Mouse (Mus musculus) cerebellum, adult 2 months (tissue): ENCODE measurements at regions not wholly inside any gene's neighbourhood (a gene's known extent, or its start where the extent isn't known, plus 50 kb on each side); places are given as distances from the start of the nearest gene placed in this dataset.
A peak's percentile ranks its signal among the peaks of the same experiment; 100 is the strongest.

Source experiments
- CTCF ChIP-seq: fragments of 200-500 bp; IDR thresholded peaks from 2 replicates; pipeline ENCODE4 v1.5.1; 2011; ENCODE audit warnings: low read depth, mild to moderate bottlenecking, control low read depth, low read length, moderate library complexity, borderline replicate concordance; ENCODE audit not compliant: insufficient read depth
- POLR2A ChIP-seq: fragments of 200-500 bp; IDR thresholded peaks from 2 replicates; pipeline ENCODE4 v1.6.1; 2011; ENCODE audit warnings: low read length, control low read depth, borderline replicate concordance; ENCODE audit not compliant: insufficient read depth

- TF ChIP-seq CTCF, result peak; percentile 23; the same call in 1 of the 2 replicates
- TF ChIP-seq POLR2A, result no peak
Observed at GRCm38 (mm10) chr6:31197631-31198338, 200.8 kb upstream of the Mkln1 start.
